Mouse (Mus musculus) myocyte (in vitro differentiated cells): ENCODE measurements around the gene Phlpp1.

Experiments used
- CEBPB ChIP-seq: IDR thresholded peaks from 2 replicates; pipeline ENCODE4 v1.6.1; 2011; ENCODE audit warnings: mild to moderate bottlenecking, moderate library complexity; ENCODE audit not compliant: poor library complexity, insufficient read depth, severe bottlenecking
- E2F4 ChIP-seq: IDR thresholded peaks from one replicate; pipeline ENCODE4 v1.6.1; 2011; ENCODE audit warnings: mild to moderate bottlenecking, control low read depth, moderate library complexity; ENCODE audit not compliant: insufficient read depth
- MYOD1 ChIP-seq, 3 experiments: IDR thresholded peaks; one replicate each; pipeline ENCODE4 v1.6.1; 2011; ENCODE audit warnings: control low read depth in 2 of 3, low read depth in 2 of 3, mild to moderate bottlenecking in 2 of 3, moderate library complexity in 1 of 3; ENCODE audit not compliant: insufficient read length in 2 of 3, control insufficient read depth in 1 of 3
- MYOG ChIP-seq, 3 experiments: IDR thresholded peaks; one replicate each; pipeline ENCODE4 v1.6.1; 2011; ENCODE audit warnings: control low read depth in 2 of 3, low read depth in 2 of 3, mild to moderate bottlenecking in 2 of 3; ENCODE audit not compliant: insufficient read length in 2 of 3, control insufficient read depth in 1 of 3, insufficient read depth in 1 of 3
- POLR2A ChIP-seq: IDR thresholded peaks from one replicate; pipeline ENCODE4 v1.6.1; 2011; ENCODE audit warnings: low read depth, mild to moderate bottlenecking, control low read depth, moderate library complexity; ENCODE audit not compliant: insufficient read length
- POLR2AphosphoS2 ChIP-seq: IDR thresholded peaks from one replicate; pipeline ENCODE4 v1.6.1; 2011; ENCODE audit warnings: low read depth, control low read depth; ENCODE audit not compliant: insufficient read length
- REST ChIP-seq: IDR thresholded peaks from one replicate; pipeline ENCODE4 v1.6.1; 2011; ENCODE audit warnings: mild to moderate bottlenecking, control low read depth, moderate library complexity; ENCODE audit not compliant: insufficient read depth, insufficient read length
- SRF ChIP-seq: IDR thresholded peaks from one replicate; pipeline ENCODE4 v1.6.1; 2011; ENCODE audit warnings: low read depth; ENCODE audit not compliant: control insufficient read depth, insufficient read length
- TCF12 ChIP-seq: IDR thresholded peaks from one replicate; pipeline ENCODE4 v1.6.1; 2011; ENCODE audit warnings: mild to moderate bottlenecking, control low read depth; ENCODE audit not compliant: poor library complexity, insufficient read depth, severe bottlenecking
- USF1 ChIP-seq: IDR thresholded peaks from one replicate; pipeline ENCODE4 v1.6.1; 2011; ENCODE audit warnings: low read depth, mild to moderate bottlenecking, control low read depth, moderate library complexity

GRCm38 (mm10) chr1:106274561-106275001 lies 103.0 kb downstream of the Phlpp1 start:
- no peak for TF ChIP-seq MYOG (IDR thresholded peaks at IDR 0.05; ENCODE audit: control insufficient read depth in 1 of 3, insufficient read depth in 1 of 3, insufficient read length in 2 of 3, low read depth in 2 of 3)
- no peak for TF ChIP-seq CEBPB
- TF ChIP-seq REST, result no peak
- no peak for TF ChIP-seq TCF12
- no peak for TF ChIP-seq USF1
- no peak for TF ChIP-seq POLR2A
- TF ChIP-seq E2F4, result no peak
- TF ChIP-seq POLR2AphosphoS2, result no peak
- no peak for TF ChIP-seq MYOD1 (IDR thresholded peaks at IDR 0.05; ENCODE audit: control insufficient read depth in 1 of 3, insufficient read length in 2 of 3, low read depth in 2 of 3)
- no peak for TF ChIP-seq SRF
